Mouse (Mus musculus): ENCODE measurements around the gene Tph2.
A peak's percentile ranks its signal among the peaks of the same experiment; 100 is the strongest.

The Tph2 gene

GRCm38 (mm10) chr10:115127907-115128306, 56.9 kb downstream of the Tph2 start:
- no peak for DNase-seq

GRCm38 (mm10) chr10:115125550-115125949, 59.3 kb downstream of the Tph2 start:
- DNase-seq: no peak

DNA sequence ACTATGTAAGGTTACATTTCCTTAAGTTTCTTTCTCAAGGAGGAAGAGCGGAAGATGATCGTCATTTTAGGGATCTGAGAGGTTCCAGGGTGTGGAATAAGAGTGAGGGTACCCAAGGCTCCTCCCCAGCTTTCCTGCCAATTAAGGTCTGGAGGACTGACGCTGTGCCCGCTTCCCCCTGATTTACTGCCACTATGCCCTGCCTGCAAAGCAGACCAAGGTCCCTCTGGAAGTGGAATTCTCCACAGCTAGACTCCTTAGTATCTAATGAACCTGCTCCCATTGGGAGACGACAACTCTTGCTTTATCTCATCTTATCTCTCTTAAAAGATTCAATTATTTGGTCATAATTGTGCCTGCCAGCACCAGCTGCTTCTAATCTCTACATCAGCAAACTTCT, 59.8 kb downstream of the Tph2 start:
- DNase-seq: no peak

DNA sequence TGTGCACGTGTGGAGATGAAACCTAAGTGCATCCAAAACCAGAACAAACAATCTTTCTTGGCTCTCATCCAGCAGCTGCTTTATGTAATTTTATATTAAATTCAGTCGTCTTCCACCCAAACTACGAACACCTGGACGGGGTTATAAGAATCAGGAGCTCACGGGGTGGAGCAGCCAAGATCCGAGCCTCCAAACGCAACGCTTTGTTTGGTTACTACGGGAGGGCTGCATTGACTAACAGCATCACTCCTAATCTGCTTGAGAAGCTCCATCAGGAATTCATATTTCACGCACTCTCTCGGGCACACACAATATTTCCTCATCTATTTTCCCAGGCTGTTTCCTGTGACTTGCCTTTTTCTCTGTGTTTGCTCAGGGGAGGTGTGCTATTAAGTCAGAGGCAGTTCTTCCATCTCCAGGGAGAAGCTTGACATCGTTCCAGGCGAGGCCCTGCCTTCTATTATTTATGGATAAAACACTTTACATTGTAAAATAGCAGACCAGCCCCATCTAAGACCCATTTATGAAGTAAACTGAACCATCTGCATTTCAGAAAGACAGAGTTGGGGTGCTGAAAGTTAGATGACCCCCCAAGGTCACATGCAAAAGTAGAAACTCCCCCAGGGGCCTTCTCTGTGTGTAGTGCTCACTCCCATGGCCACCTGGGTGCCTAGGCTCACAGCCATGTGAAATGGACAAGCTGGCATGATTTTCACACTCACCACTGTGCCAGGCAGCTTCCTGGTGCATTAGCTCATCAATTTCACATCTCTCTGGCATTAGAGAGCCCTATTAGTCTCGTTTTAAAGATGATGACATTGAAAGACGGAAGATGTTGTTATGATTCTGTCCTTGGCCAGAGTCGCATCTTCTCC, 76.9 kb downstream of the Tph2 start:
- DNase-seq: no peak

DNA sequence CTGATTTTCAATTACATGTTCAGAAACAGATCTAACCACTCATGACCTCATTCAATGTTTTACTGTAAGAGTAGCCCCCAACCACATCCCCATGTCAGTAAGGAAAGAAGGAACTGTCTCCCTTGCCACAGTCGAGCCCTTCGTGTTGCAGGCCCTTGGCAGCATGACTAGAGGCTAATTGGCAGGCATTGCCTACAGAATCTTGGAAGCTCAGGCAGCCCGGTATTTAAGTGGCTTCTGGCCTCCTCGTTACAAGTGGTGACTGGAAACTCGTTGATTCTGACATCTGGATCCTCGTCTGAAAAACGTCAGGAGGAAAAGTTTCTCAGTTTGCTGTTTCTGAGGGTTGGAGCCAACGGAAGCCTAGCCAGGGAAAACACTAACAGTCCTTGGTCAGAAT, 80.6 kb downstream of the Tph2 start:
- no peak for DNase-seq

DNA sequence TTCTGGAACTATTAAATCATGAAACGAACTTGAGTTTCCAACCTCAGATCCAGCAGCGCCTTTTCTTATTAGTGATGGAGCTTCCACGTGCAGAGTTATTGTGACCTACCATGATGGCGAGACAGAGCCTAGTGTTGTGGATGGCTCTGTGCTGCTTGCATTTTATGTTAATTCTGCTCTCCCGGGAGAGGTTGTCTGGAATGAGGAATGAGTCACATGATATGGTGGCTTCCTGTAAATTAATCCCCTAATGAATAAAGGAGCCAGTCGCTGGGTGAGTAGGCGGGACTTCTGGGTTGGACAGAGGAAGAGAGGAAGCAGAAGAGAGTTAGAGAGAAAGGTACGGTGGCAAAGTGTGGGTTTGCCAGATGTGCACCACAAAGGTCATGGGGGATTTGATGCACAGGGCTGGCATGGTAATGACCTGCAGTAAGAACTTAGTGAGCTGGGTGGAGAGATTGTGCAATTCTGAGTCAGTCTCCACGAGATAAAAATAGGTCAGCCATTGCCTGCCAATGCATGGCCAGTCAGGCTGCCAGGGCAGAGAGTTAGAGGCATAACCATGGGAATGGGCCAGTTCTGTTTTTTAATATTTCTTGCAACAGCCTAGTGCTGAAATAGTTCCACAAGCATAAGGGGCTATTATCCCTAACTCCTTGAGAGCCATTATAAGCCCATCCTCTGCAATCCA, 84.8 kb downstream of the Tph2 start:
- peak; percentile 61 for DNase-seq

- DNase-seq: peak; percentile 75
These were observed 87.7 kb downstream of the Tph2 start for GRCm38 (mm10) chr10:115097163-115097562.

GRCm38 (mm10) chr10:115096191-115096590, 88.6 kb downstream of the Tph2 start:
- DNase-seq: no peak

DNA sequence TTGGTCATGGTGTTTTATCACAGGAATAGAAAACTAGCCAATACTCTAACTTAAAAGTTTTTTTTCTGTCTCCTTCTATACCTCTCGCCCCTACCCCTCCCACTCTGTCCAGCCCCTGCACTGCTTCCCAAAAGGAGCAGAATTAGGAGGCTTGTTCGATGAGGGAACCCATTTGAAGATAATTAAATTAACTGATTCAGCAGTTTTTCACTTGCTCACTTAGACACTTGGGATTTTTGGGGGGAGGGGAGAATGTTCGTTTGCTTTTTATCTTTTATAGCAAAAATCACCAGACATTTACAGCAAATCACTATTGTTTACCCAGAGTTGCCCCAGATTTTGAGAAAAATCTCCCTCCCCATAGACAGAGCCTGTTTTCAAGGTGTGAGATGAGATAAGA, 106.6 kb downstream of the Tph2 start:
- DNase-seq: no peak

- DNase-seq: no peak
These were observed 115.5 kb downstream of the Tph2 start for GRCm38 (mm10) chr10:115069123-115069911.

DNA sequence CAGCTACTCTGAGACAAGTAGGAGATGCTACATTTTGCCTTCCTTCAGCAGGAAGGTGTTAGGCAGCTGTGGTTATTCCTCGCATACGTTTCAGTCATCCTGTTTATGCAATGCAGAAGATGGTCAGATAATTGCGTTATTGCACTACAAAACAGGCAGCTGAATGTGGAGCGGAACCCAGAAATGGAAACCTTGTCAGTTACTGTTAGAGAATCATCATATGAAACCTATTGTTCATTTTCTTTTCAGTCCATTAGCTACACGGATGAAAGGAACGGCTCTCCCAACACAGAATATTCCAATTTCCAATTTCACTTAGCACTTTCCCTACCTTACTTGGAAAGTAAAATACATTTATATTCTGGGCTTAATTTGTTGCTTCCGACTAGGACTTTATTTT, 120.9 kb downstream of the Tph2 start:
- no peak for DNase-seq

GRCm38 (mm10) chr10:115061498-115061897, 123.3 kb downstream of the Tph2 start:
- DNase-seq: no peak

DNA sequence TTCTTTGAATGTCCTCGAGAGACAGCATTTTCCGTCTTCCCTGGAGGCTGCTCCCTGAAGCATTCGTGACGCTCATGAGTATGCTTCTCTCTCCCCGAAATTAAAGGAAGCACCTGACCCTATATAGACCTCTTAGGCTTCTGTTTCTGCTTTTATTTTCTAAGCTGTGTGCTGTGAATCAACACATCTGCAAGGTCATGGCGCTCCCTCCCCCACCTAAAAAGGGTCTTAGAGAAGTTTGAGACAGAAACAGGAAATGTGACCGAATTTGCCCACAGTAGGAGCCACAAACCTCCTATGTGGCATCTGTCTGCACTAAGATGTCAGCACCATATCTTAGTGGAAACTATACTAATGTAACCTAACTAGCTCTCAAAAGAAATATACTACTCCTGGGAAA, 124.1 kb downstream of the Tph2 start:
- no peak for DNase-seq

DNA sequence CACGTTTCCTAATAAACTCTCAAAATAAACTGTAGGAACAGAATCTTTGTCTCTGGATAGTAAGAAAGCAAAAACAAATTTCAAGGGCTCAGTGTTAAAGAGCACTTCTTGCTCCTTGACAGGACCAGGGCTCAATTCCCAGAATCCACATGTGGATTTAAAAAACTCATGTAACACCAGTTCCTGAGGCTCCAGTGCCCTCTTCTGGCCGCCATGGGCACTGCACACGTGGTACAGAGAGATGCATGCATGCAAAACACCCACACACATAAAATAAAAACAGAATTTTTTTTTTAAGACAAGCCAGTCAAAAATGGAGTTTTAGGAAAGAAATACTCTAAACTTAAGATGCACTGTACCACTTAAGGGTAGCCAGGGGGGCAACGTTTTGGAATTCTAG, 133.2 kb downstream of the Tph2 start:
- DNase-seq: peak; percentile 27

DNA sequence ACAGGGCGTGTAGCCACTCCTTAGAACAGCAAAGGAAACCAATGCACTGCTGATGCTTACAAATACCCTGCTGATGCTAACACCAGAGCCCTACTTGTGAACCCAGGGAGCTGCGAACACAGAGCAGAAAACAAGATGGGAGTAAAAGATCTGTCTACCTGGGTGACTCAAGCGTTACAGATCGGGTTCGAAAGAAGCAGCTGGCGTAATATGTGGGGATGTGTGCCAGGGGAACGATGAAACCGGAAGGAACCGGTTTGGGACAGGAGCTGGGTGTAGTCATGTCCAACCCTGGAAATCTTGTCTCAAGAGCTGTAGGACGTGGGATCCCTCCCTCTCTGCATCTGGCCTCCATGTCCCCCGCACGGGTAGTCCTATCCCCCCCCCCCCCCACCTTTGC, 134.1 kb downstream of the Tph2 start:
- DNase-seq: peak; percentile 63

DNA sequence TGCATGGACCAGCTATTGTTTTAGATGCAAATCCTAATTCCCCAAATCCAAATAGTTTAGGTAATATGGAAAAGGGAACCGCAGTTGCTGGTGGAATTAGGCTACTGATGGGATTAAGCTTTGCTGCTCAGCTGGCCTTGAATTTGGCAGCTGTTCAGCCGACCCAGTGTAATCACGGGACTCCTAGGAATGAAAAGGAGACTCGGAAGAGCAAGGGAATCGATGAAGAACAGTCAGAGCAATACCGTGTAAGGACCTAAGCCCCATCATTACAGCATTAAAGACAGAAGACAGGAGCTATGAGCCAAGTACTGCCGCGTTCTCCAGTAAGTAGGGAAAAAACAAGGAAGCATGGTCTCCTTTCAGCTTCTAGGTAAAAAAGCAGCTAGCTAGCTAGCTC, 134.6 kb downstream of the Tph2 start:
- peak; percentile 55 for DNase-seq

- no peak for DNase-seq
These were observed 136.3 kb downstream of the Tph2 start for GRCm38 (mm10) chr10:115048565-115048964.

- DNase-seq: no peak
These were observed 149.1 kb downstream of the Tph2 start for GRCm38 (mm10) chr10:115035748-115036147.

Measured in cerebellum, adult 11-12 months (tissue).